Mouse (Mus musculus): ENCODE measurements at regions not wholly inside any gene's neighbourhood (a gene's known extent, or its start where the extent isn't known, plus 50 kb on each side); places are given as distances from the start of the nearest gene placed in this dataset.

DNA sequence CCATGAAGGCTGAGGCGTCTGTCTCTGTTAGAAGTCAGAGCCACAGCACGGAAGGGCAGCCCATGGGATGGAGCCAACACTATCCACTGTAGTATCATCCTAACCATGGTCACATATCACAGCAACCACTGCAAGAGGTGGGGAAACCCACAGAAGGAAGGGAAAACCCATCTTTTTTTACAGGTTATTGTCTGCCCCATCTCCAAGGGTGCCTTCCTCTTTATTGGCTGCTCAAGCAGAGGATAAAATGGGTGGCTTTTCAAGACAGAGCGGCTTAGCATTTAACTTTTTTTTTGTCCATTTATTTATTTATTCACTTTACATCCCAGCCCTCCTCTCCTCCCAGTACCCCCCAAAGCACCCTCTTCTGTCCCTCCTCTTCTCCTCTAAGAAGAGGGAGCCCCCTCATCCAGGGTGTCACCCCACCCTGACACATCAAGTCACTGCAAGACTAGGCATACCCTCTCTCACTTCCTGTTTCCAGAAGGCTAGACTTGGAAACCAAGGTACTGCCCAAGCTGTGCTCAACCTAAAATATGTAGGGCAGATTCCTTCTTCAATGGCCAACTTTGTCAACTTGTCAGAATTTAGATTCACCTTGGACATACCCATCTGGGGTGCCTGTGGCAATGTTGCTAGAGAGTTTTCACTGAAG lies 51.1 kb upstream of the Egr2 start:
- no peak for ATAC-seq (ENCODE audit: extremely low read depth, insufficient number of reproducible peaks, low FRiP score, low TSS enrichment)
- Histone ChIP-seq H3K9me3 (peaks cover 13% of the 10 kb centered on the region), H3K4me1 (no peaks in the 10 kb centered on the region), H3K9ac (no peak overlapping the region), H3K4me2 (no peak overlapping the region), H3K27me3 (replicated peaks) (no peaks in the 10 kb centered on the region), H3K4me3 (no peak overlapping the region), H3K36me3 (no peaks in the 10 kb centered on the region), H3K27ac (replicated peaks) (no peak overlapping the region)
- WGBS, result 75% methylated on average over 3 of the region's 3 CpGs

All from heart, embryonic 13.5 days (tissue).